Mouse (Mus musculus) embryonic facial prominence, embryonic 13.5 days (tissue): ENCODE measurements around the gene Gm572. TPM values are rescaled to one million over a fixed set of nuclear protein-coding genes. Genes with fewer than 3 reads are reported as not detected.

ENCODE experiments used
- ATAC-seq: fragments of 200-750 bp; cut with Nextera tagmentation; 2 replicates; pipeline ENCODE4 v1.8.0; 2017; ENCODE audit warnings: low read depth; ENCODE audit not compliant: insufficient number of reproducible peaks, insufficient read depth, low FRiP score, low TSS enrichment
- H3K27ac ChIP-seq: fragments of 300-500 bp; sonication (generic); 2 replicates; pipeline ENCODE4 v1.5.1; 2015; ENCODE audit warnings: moderate library complexity, mild to moderate bottlenecking, inconsistent platforms
- H3K27me3 ChIP-seq: fragments of 300-500 bp; sonication (generic); 2 replicates; pipeline ENCODE4 v1.6.1; 2015; ENCODE audit warnings: mild to moderate bottlenecking, inconsistent platforms
- H3K36me3 ChIP-seq: fragments of 300-500 bp; sonication (generic); 2 replicates; pipeline ENCODE4 v1.6.1; 2015; ENCODE audit warnings: mild to moderate bottlenecking, inconsistent platforms
- H3K4me1 ChIP-seq: fragments of 300-500 bp; sonication (generic); 2 replicates; pipeline ENCODE4 v1.6.1; 2015; ENCODE audit warnings: inconsistent platforms
- H3K4me2 ChIP-seq: fragments of 300-500 bp; sonication (generic); 2 replicates; pipeline ENCODE4 v1.6.1; 2015; ENCODE audit warnings: moderate library complexity, mild to moderate bottlenecking, inconsistent platforms
- H3K4me3 ChIP-seq: fragments of 300-500 bp; sonication (generic); 2 replicates; pipeline ENCODE4 v1.5.1; 2015; ENCODE audit warnings: mild to moderate bottlenecking, inconsistent platforms
- H3K9ac ChIP-seq: fragments of 300-500 bp; sonication (generic); 2 replicates; pipeline ENCODE4 v1.6.1; 2015; ENCODE audit warnings: mild to moderate bottlenecking, inconsistent platforms
- H3K9me3 ChIP-seq: fragments of 300-500 bp; sonication (generic); 2 replicates; pipeline ENCODE4 v1.6.1; 2016; ENCODE audit warnings: inconsistent platforms
- WGBS: fragments of 180-500 bp; shearing (Covaris S2); methylation state at CpG from one replicate; pipeline ENCODE4 v1.1.7; 2015; ENCODE audit warnings: mixed read lengths; 5-methylcytosine and 5-hydroxymethylcytosine counted together
- polyA plus RNA-seq: library from polyadenylated mRNA; unstranded; fragments of >200 nt; fragmentation: Nextera tagmentation; extraction: Ambion mirVana; gene quantifications from 2 replicates; pipeline ENCODE4 v1.2.1, GENCODE M21; 2015

The Gm572 gene
- polyA plus RNA-seq, 1 experiment from 2014 or later = not detected

- Histone ChIP-seq H3K4me2 (peak overlapping the region; percentile 83), H3K27ac (peak overlapping the region; percentile 97), H3K4me3 (peak overlapping the region; percentile 98), H3K27me3 (no peaks in the 10 kb centered on the region), H3K4me1 (peaks cover 15% of the 10 kb centered on the region), H3K36me3 (peaks cover 41% of the 10 kb centered on the region), H3K9ac (peak overlapping the region; percentile 100), H3K9me3 (no peaks in the 10 kb centered on the region)
- under 1% methylated on average over 57 of the region's 57 CpGs for WGBS
- peak; percentile 66 for ATAC-seq
Observed at GRCm38 (mm10) chr4:148625756-148626622, 17.1 kb upstream of the Gm572 start.

GRCm38 (mm10) chr4:148626623-148627185 lies 16.4 kb upstream of the Gm572 start, which contains the start of gene Tardbp:
TSS of gene Tardbp (minus strand) at chr4:148627019.
- peak within 1 kb of the TSS; percentile 97 for H3K27ac ChIP-seq
- no peaks in the 10 kb centered on the region for H3K9me3 ChIP-seq
- ATAC-seq = peak; percentile 93
- peak within 1 kb of the TSS; percentile 100 for H3K9ac ChIP-seq
- under 1% methylated on average over 51 of the region's 51 CpGs for WGBS
- peaks cover 15% of the 10 kb centered on the region for H3K4me1 ChIP-seq
- peak within 1 kb of the TSS; percentile 83 for H3K4me2 ChIP-seq
- peak within 1 kb of the TSS; percentile 98 for H3K4me3 ChIP-seq
- no peaks in the 10 kb centered on the region for H3K27me3 ChIP-seq
- peaks cover 34% of the 10 kb centered on the region for H3K36me3 ChIP-seq

- peaks cover 15% of the 10 kb centered on the region for H3K4me1 ChIP-seq
- no peak overlapping the region for H3K27ac ChIP-seq
- no peaks in the 10 kb centered on the region for H3K9me3 ChIP-seq
- H3K4me3 ChIP-seq = peak overlapping the region; percentile 98
- 0 out of 2 replicates have a peak, but pooled peaks have one; percentile 10 for ATAC-seq
- H3K27me3 ChIP-seq = no peaks in the 10 kb centered on the region
- peaks cover 28% of the 10 kb centered on the region for H3K36me3 ChIP-seq
- peak overlapping the region; percentile 83 for H3K4me2 ChIP-seq
- WGBS = 63% methylated on average over 3 of the region's 3 CpGs
- peak overlapping the region; percentile 100 for H3K9ac ChIP-seq
Observed at GRCm38 (mm10) chr4:148627246-148627645, 15.9 kb upstream of the Gm572 start.

GRCm38 (mm10) chr4:148632013-148632692 lies 11.0 kb upstream of the Gm572 start:
- Histone ChIP-seq H3K9me3 (no peaks in the 10 kb centered on the region), H3K27me3 (no peaks in the 10 kb centered on the region), H3K4me3 (no peak overlapping the region), H3K4me2 (no peak overlapping the region), H3K36me3 (no peaks in the 10 kb centered on the region), H3K4me1 (no peaks in the 10 kb centered on the region), H3K27ac (no peak overlapping the region), H3K9ac (no peak overlapping the region)
- no peak for ATAC-seq
- WGBS = 55% methylated on average over 3 of the region's 3 CpGs

GRCm38 (mm10) chr4:148633395-148634061 lies 9.6 kb upstream of the Gm572 start:
- Histone ChIP-seq H3K4me3 (no peak overlapping the region), H3K27me3 (no peaks in the 10 kb centered on the region), H3K4me1 (no peaks in the 10 kb centered on the region), H3K9me3 (no peaks in the 10 kb centered on the region), H3K9ac (no peak overlapping the region), H3K36me3 (no peaks in the 10 kb centered on the region), H3K4me2 (no peak overlapping the region), H3K27ac (no peak overlapping the region)
- ATAC-seq = no peak
- WGBS = 71% methylated on average over 2 of the region's 2 CpGs

- no peak overlapping the region for H3K27ac ChIP-seq
- no peak overlapping the region for H3K9ac ChIP-seq
- H3K36me3 ChIP-seq = no peaks in the 10 kb centered on the region
- no peaks in the 10 kb centered on the region for H3K4me1 ChIP-seq
- WGBS = 56% methylated on average over 2 of the region's 2 CpGs
- no peaks in the 10 kb centered on the region for H3K9me3 ChIP-seq
- no peak overlapping the region for H3K4me3 ChIP-seq
- ATAC-seq = peak; percentile 53; the same call in 1 of the 2 replicates
- no peak overlapping the region for H3K4me2 ChIP-seq
- H3K27me3 ChIP-seq = no peaks in the 10 kb centered on the region
Observed at GRCm38 (mm10) chr4:148635309-148635708, 7.8 kb upstream of the Gm572 start.

- H3K4me1 ChIP-seq = 0 out of 2 replicates have a peak, but pooled peaks cover under 1% of the 10 kb centered on the region
- H3K4me2 ChIP-seq = no peak overlapping the region
- H3K27ac ChIP-seq = no peak overlapping the region
- ATAC-seq = no peak
- no peak overlapping the region for H3K9ac ChIP-seq
- no peak overlapping the region for H3K4me3 ChIP-seq
- H3K27me3 ChIP-seq = no peaks in the 10 kb centered on the region
- H3K9me3 ChIP-seq = no peaks in the 10 kb centered on the region
- 43% methylated on average over 9 of the region's 9 CpGs for WGBS
- H3K36me3 ChIP-seq = no peaks in the 10 kb centered on the region
Observed at GRCm38 (mm10) chr4:148638302-148638701, 4.8 kb upstream of the Gm572 start.

GRCm38 (mm10) chr4:148639455-148639854 lies 3.7 kb upstream of the Gm572 start:
- Histone ChIP-seq H3K27me3 (no peaks in the 10 kb centered on the region), H3K27ac (no peak overlapping the region), H3K4me3 (no peak overlapping the region), H3K9ac (no peak overlapping the region), H3K9me3 (no peaks in the 10 kb centered on the region), H3K36me3 (no peaks in the 10 kb centered on the region), H3K4me1 (0 out of 2 replicates have a peak, but pooled peaks cover 12% of the 10 kb centered on the region), H3K4me2 (no peak overlapping the region)
- WGBS = 85% methylated on average over 2 of the region's 2 CpGs
- no peak for ATAC-seq

GRCm38 (mm10) chr4:148641121-148641520 lies 2.0 kb upstream of the Gm572 start:
- H3K4me3 ChIP-seq = no peak overlapping the region
- no peaks in the 10 kb centered on the region for H3K27me3 ChIP-seq
- no peak overlapping the region for H3K9ac ChIP-seq
- no peaks in the 10 kb centered on the region for H3K9me3 ChIP-seq
- H3K4me1 ChIP-seq = 0 out of 2 replicates have a peak, but pooled peaks cover 12% of the 10 kb centered on the region
- H3K27ac ChIP-seq = no peak overlapping the region
- no peak for ATAC-seq
- WGBS = 81% methylated on average over 5 of the region's 5 CpGs
- no peak overlapping the region for H3K4me2 ChIP-seq
- no peaks in the 10 kb centered on the region for H3K36me3 ChIP-seq

GRCm38 (mm10) chr4:148644157-148644511 lies 1.0 kb downstream of the Gm572 start:
- no peak for ATAC-seq
- no peaks in the 10 kb centered on the region for H3K36me3 ChIP-seq
- 6% methylated on average over 9 of the region's 9 CpGs for WGBS
- peak overlapping the region; percentile 52 for H3K9ac ChIP-seq
- H3K4me3 ChIP-seq = 0 out of 2 replicates have a peak overlapping the region, but pooled peaks have one; percentile 13
- peak overlapping the region; percentile 45 for H3K4me2 ChIP-seq
- H3K9me3 ChIP-seq = no peaks in the 10 kb centered on the region
- H3K27ac ChIP-seq = no peak overlapping the region
- H3K27me3 ChIP-seq = no peaks in the 10 kb centered on the region
- H3K4me1 ChIP-seq = 0 out of 2 replicates have a peak, but pooled peaks cover 12% of the 10 kb centered on the region

- H3K4me3 ChIP-seq = no peak overlapping the region
- H3K4me2 ChIP-seq = no peak overlapping the region
- 88% methylated on average over 6 of the region's 6 CpGs for WGBS
- no peaks in the 10 kb centered on the region for H3K36me3 ChIP-seq
- no peak overlapping the region for H3K9ac ChIP-seq
- no peak overlapping the region for H3K27ac ChIP-seq
- no peak for ATAC-seq
- H3K27me3 ChIP-seq = no peaks in the 10 kb centered on the region
- H3K4me1 ChIP-seq = 0 out of 2 replicates have a peak, but pooled peaks cover 12% of the 10 kb centered on the region
- H3K9me3 ChIP-seq = no peaks in the 10 kb centered on the region
Observed at GRCm38 (mm10) chr4:148644926-148645325, 1.8 kb downstream of the Gm572 start.
